Mouse (Mus musculus) brain, embryonic 18.5 days (tissue): ENCODE measurements at regions not wholly inside any gene's neighbourhood (a gene's known extent, or its start where the extent isn't known, plus 50 kb on each side); places are given as distances from the start of the nearest gene placed in this dataset.

Source experiments
- DNase-seq: peaks from one replicate; pipeline ENCODE4 v3.0.0-alpha.2; 2012; ENCODE audit warnings: low read depth, low spot score

DNA sequence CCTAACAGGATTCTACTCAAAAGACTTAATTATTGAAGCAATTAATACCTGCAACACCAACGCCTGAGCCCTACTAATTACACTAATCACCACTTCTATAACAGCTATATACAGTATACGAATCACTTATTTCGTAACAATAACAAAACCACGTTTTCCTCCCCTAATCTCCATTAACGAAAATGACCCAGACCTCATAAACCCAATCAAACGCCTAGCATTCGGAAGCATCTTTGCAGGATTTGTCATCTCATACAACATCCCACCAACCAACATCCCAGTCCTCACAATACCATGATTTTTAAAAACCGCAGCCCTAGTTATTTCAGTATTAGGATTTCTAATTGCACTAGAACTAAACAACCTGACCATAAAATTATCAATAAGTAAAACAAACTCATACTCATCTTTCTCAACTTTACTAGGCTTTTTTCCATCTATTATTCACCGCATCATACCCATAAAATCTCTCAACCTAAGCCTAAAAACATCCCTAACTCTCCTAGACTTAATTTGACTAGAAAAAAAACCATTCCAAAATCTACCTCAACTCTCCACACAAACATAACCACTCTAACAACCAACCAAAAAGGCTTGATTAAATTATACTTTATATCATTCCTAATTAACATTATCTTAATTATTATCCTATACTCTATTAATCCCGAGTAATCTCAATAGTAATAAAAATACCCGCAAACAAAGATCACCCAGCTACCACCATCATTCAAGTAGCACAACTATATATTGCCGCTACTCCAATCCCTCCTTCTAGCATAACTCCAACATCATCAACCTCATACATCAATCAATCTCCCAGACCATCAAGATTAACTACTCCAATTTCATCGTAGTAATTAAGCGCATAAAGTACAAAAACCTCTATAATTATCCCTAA, 830.9 kb upstream of the Tyrp1 start:
- DNase-seq = no peak

DNA sequence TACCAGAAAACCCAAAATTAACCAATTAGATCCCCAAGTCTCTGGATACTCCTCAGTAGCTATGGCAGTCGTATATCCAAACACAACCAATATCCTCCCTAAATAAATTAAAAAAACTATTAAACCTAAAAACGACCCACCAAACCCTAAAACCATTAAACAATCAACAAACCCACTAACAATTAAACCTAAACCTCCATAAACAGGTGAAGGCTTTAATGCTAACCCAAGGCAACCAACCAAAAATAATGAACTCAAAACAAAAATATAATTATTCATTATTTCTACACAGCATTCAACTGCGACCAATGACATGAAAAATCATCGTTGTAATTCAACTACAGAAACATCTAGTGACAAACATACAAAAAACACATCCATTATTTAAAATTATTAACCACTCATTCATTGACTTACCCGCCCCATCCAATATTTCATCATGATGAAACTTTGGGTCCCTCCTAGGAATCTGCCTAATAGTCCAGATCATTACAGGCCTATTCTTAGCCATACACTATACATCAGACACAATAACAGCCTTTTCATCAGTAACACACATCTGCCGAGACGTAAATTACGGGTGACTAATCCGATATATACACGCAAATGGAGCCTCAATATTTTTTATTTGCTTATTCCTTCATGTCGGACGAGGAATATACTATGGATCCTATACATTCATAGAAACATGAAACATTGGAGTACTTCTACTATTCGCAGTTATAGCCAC, 830.1 kb upstream of the Tyrp1 start:
- DNase-seq = no peak

DNA sequence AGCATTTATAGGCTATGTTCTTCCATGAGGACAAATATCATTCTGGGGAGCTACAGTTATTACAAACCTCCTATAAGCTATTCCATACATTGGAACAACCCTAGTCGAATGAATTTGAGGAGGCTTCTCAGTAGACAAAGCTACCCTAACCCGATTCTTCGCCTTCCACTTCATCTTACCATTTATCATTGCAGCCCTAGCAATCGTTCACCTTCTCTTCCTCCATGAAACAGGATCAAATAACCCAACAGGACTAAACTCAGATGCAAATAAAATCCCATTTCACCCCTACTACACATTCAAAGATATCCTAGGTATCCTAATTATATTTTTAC, 829.6 kb upstream of the Tyrp1 start:
- no peak for DNase-seq

DNA sequence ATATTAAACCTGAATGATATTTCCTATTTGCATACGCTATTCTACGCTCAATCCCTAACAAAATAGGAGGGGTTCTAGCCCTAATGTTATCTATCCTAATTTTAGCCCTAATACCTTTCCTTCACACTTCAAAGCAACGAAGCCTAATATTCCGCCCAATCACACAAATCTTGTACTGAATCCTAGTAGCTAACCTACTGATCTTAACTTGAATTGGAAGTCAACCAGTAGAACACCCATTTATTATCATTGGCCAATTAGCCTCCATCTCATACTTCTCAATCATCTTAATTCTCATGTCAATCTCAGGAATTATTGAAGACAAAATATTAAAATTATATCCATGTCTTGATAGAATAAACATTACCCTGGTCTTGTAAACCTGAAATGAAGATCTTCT, 829.1 kb upstream of the Tyrp1 start:
- no peak for DNase-seq

DNA sequence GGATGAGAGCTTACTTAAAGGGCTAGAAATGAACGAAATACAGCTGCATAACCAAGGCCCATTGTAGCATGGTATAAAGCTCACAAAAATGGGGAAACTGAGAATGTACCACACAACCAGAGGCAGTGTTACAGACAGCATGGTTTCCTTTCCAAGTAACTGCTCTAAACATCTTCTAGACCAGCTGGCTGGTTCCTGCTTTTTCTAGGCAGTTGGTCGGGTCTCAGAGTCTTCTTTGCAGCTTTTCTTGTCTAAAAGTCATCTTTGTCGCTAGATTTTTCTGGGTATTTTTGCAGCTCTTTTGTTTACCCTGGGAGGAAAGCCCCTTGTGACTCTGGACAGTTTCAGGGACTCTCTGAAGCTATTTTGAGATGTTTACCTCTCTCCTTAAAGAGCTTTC, 806.0 kb upstream of the Tyrp1 start:
- no peak for DNase-seq

DNA sequence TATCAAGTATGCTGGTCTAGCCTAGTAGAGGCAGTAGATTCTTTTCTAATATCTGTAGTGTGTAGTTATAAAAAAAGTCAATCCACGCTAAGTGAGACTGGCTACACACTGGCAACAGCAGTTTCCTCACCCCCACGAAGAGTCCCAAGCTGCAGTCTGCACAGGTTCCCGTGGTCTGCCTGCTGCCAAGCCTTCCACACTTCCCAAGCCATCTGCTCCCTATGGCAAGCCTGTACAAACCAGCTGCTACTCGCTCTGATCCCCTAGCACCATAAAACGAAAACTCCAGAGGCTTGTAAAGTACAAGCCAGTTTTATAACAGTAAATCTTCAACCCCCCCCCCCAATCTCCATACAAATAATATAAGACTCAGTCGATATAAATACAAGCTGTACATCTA, 786.0 kb upstream of the Tyrp1 start:
- DNase-seq = peak; percentile 51
